Mouse (Mus musculus): ENCODE measurements around the gene Zbtb38. TPM values are rescaled to one million over a fixed set of nuclear protein-coding genes. Genes with fewer than 3 reads are reported as not detected.

Gene Zbtb38
- total RNA-seq (2021), result 10 to 100 TPM; 30.2 to 37.0 TPM

- peak; percentile 91 to 92 for DNase-seq
These were observed at the start of gene Zbtb38 for GRCm38 (mm10) chr9:96752603-96753114. Zbtb38 (minus strand) TSS chr9:96752831.

GRCm38 (mm10) chr9:96800131-96800825 is 47.6 kb upstream of the Zbtb38 start:
- intact Hi-C loops (cut with DNase I), result no loop called here
- DNase-seq, result no peak

More at GRCm38 (mm10) chr9:96752603-96753114, at the start of gene Zbtb38:
- intact Hi-C loops (cut with DNase I), result no loop called here

- DNase-seq, result no peak
- intact Hi-C loops (cut with DNase I), result no loop called here
These were observed 44.7 kb upstream of the Zbtb38 start for GRCm38 (mm10) chr9:96797311-96797710.

- intact Hi-C loops (cut with DNase I), result no loop called here
These were observed 42.8 kb upstream of the Zbtb38 start for GRCm38 (mm10) chr9:96795399-96795928.

GRCm38 (mm10) chr9:96794601-96795000 is 42.0 kb upstream of the Zbtb38 start:
- no peak for DNase-seq
- intact Hi-C loops (cut with DNase I), result no loop called here

More at GRCm38 (mm10) chr9:96795399-96795928, 42.8 kb upstream of the Zbtb38 start:
- peak; percentile 46 to 61 for DNase-seq

- intact Hi-C loops (cut with DNase I), result no loop called here
- DNase-seq, result no peak
These were observed 39.9 kb upstream of the Zbtb38 start for GRCm38 (mm10) chr9:96792543-96792942.

GRCm38 (mm10) chr9:96790389-96791007 is 37.9 kb upstream of the Zbtb38 start:
- no peak for DNase-seq
- intact Hi-C loops (cut with DNase I), result no loop called here

DNA sequence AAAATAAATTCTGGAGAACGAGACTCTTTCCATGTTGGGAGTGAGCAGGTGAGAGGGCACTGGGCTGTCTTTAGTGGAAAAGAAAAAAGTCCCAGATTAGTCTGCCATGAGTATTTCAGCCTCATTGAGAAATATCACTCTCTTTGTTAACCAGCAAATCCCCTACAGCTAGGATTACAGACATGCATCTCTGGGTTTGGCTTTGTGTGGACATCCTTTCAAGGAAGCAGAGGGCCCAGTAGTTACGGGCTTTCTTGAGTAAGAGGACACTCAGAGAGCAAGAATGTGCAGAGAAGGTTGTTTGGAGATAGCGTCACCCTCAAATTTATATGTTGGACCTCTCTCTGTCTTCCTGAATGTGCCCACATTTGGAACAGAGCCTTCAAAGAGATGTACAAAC is 37.3 kb upstream of the Zbtb38 start:
- no peak for DNase-seq
- intact Hi-C loops (cut with DNase I), result no loop called here

GRCm38 (mm10) chr9:96787797-96788196 is 35.2 kb upstream of the Zbtb38 start:
- no peak for DNase-seq
- intact Hi-C loops (cut with DNase I), result no loop called here

DNA sequence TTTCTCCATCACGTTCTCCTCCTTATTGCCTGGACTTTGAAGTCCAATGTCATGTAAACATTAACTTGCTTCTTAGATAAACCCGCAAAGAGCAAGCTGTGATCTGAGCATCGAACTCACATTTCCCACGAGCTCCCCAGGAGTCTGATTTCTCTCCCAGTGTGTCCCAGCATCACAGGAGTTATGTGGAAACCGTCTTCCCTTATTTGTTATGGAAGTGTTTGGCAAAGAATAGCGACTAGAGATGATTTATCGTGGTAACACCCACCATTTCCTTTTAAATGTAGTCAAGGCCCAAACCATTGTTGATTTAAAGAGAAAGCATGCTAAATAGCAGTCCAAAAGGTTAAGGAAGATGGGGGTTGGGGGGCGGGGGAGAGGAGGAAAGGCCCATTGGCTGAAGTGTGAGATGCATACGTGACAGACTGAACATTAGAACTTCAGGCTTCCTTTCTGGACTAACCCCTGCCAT is 33.3 kb upstream of the Zbtb38 start:
- DNase-seq, result no peak
- intact Hi-C loops (cut with DNase I), result no loop called here

DNA sequence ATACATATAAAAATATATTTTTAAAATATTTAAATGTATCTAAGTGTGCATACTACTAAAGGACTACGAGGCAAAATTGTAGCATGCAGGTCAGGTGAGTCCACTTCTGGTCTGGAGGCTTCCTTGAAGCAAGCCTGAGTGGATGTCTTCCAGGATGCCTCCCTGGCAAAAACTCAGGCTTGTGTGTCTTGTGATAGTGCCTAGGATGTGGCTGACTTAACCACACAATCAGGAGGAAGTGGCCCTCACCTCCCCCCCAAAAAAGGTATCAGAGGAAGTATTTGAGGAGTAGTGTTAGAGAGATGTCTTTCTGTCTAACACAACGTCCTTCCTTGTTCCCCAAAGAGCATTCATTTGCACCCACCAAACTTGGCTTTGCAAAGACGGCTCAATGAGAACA is 32.6 kb upstream of the Zbtb38 start:
- DNase-seq, result no peak
- intact Hi-C loops (cut with DNase I), result no loop called here

DNA sequence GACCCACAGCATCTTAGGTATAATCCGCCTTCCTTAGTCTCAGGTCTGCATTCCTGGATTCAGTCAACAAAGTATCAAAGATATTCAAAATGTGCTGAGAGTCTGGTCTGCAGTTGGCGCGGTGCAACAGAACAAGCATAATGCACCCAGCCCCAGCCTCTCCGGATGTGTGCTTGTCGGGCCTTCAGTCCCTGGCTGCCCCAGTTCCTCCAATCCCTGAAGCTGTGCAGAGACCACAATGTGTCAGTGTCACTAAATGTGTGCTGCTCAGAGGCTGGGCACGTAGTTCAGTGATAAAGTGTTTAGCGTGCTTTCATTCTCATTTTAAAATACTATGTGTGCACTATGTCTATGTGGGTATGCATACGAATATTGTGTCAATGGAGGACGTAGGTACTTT is 31.0 kb upstream of the Zbtb38 start:
- no peak for DNase-seq
- intact Hi-C loops (cut with DNase I), result no loop called here

- no peak for DNase-seq
- intact Hi-C loops (cut with DNase I), result no loop called here
These were observed 30.6 kb upstream of the Zbtb38 start for GRCm38 (mm10) chr9:96783258-96783657.

DNA sequence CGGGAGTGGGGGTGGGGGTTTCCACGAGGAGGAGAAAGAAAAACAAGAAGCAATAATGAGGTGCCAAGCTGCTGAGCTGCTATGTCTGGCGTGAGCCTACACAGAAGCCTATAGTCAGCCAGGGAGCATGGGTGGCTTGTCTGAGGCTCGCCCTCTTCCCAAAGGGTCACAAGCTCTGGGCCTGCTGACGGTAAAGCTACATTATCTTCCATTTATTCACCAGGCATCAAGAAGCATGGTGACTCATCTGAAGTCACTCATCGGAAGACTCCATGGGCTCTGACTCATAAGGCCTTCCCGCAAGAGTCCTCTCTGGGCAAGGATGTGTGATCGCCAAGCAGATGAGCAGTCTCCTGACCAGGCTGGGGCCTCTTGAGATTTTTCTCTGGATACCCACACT is 29.4 kb upstream of the Zbtb38 start:
- intact Hi-C loops (cut with DNase I), result no loop called here
- no peak for DNase-seq

DNA sequence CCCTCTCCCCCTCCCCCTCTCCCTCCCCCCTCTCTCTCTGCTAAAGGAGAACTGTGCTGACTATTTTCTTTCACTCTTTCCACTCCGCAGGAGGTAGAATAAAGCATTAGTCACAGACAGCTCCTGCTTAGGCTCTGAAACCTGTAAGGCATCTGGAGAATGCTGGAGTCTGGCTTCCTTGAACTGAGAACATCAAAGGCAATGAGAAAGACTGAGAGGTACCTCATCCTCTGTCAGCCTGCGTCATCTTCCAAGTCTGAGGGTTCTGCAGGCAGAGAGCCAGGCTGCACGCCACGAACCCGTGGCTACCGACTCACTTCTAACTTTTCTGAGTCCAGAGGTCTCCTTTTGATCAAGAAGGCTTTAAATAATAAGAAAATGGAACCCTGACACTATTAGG is 20.5 kb upstream of the Zbtb38 start:
- intact Hi-C loops (cut with DNase I), result no loop called here
- no peak for DNase-seq

- intact Hi-C loops (cut with DNase I), result no loop called here
- no peak for DNase-seq
These were observed 17.8 kb upstream of the Zbtb38 start for GRCm38 (mm10) chr9:96770443-96770842.

DNA sequence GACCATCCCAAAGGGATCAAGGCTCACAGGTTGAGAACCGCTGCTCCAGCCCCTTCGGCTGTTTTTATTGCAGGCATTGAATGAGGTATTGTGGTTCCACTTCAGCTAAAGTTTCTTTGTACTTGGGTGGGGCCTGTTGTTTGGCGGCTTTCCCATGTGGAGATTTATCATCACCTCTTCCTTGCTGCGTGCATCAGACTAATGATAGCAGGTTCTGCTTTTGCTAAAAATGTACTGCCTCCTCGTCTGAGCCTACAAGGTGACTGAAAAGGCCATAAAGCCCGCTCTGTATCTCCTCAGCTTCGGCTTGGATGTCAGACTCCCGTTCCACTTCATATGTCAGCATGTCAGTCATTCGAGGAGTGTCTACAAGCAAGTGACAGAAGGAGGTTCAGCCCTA is 17.0 kb upstream of the Zbtb38 start:
- intact Hi-C loops (cut with DNase I), result no loop called here
- no peak for DNase-seq

- intact Hi-C loops (cut with DNase I), result no loop called here
- DNase-seq, result no peak
These were observed 15.2 kb upstream of the Zbtb38 start for GRCm38 (mm10) chr9:96767874-96768273.

DNA sequence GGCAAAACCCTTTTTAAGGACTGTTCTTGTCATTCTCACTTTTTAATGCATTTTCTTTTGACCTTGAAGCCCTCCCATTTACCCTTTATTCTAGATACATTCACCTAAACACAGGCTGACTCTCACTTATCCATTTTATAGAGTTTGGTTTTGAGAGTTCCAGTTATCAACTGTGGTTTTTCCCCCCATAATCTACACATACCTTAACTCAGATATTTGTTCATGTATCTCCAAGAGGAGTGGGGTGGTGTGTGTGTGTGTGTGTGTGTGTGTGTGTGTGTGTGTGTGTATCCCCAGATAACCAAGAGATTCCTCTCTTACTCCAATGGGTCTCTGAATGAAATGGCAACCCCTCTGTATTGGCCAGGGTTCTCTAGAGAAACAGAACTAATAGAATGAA is 13.4 kb upstream of the Zbtb38 start:
- DNase-seq, result no peak
- intact Hi-C loops (cut with DNase I), result no loop called here

- intact Hi-C loops (cut with DNase I), result no loop called here
- DNase-seq, result no peak
These were observed 12.8 kb upstream of the Zbtb38 start for GRCm38 (mm10) chr9:96765410-96765809.

- intact Hi-C loops (cut with DNase I), result no loop called here
- no peak for DNase-seq
These were observed 11.4 kb upstream of the Zbtb38 start for GRCm38 (mm10) chr9:96763847-96764631.

Measured in heart, postnatal 10 days (tissue).